Mouse (Mus musculus) liver, embryonic 14.5 days (tissue): ENCODE data around the gene Trabd2b.

Experiments used
- CTCF ChIP-seq: IDR thresholded peaks from 2 replicates; pipeline ENCODE4 v1.5.1; 2016; ENCODE audit warnings: antibody characterized with exemption, low read depth, control low read depth
- EP300 ChIP-seq: IDR thresholded peaks from 2 replicates; pipeline ENCODE4 v1.6.1; 2016; ENCODE audit warnings: antibody characterized with exemption, low read depth

DNA sequence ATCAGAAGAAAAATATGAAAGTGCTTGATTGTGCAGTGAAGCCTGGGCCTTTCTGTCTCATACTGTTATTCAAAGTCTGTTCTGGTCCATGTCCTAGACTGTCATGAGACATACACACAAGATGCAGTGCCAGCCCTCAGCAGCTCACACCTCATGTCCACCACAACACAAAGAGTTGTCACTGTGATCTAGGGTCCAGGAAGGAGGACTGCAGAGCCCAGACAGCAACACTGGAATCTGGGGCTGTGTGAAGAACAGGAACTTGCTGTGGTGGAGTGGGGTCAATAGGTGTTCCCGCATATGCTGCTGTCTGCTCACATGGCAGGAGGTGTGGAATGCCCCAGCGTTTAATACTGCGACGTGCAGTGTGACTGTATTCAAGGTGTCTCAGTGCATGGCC lies 112.8 kb downstream of the Trabd2b start:
- no peak for TF ChIP-seq CTCF
- TF ChIP-seq EP300 = no peak
